11 mouse cellular contexts compared by ENCODE assay signal in the genomic region with DNA sequence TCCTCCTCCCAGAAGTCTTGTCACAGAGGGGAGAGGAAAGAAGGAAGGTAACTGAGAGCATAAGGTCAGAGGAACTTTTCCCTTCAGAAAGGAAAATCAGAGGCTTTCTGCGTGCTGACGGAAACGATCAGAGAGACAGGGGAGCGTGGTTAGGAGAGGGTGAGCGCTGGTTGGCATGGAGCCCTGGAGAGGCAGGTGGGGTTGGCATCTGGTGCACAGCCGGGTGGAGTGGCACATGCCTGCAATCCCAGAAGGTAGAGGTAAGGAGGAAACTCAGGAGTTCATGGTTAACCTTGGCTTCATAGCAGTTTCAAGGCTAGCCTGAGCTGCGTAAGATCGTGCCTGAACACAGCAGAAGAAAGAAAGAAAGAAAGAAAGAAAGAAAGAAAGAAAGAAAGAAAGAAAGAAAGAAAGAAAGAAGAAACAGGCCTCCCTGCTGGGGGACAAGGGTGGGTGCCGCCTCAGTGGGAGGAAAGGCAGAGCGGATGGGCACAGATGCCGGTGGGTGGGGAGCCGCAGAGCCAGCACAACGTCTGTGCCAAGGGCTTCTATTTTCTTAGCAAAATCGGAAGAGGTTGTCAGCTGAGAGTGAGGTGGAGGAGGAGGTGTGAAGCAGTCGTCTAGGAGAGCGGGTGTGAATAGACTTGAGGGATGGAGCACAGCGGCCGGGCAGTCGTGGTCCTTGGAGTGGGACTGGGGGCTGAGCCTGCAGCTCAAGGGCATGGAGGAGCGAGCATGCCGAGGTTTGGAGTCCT. TPM values are rescaled to one million over a fixed set of nuclear protein-coding genes. Genes with fewer than 3 reads are reported as not detected.
DNase-seq lines count a peak whose midpoint lies in the region; ATAC-seq and TF ChIP-seq lines count a peak whose summit lies in the region.
"Had no signal": no experiment of that assay in that cellular context is flagged by ENCODE, and none has a peak within 500 bp of the region (broad histone marks: within the 10 kb centered on the region; RNA-seq: fewer than 3 reads in every experiment).

No protein-coding gene starts in this region.

- 32% methylated on average over 21 of the region's 21 CpGs for WGBS in lung, adult 2 months

- TF ChIP-seq CTCF in lung, adult 2 months (IDR thresholded peaks at IDR 0.05; ENCODE audit: insufficient read depth, low read length), result no peak

- H3K4me3 ChIP-seq in lung, adult 2 months (replicated peaks; ENCODE audit: extremely low read depth, low read depth, low read length), result peak overlapping the region; percentile 4
- H3K4me3 ChIP-seq: hindbrain, embryonic 15.5 days; limb, embryonic 15.5 days; midbrain, embryonic 15.5 days had no signal

- TF ChIP-seq POLR2A in lung, adult 2 months (IDR thresholded peaks at IDR 0.05; ENCODE audit: borderline replicate concordance, extremely low read depth, low read depth, low read length), result no peak

- DNase-seq in lung, adult 2 months, result peak; percentile 33
- DNase-seq in lung, postnatal 4 days, result no peak
- DNase-seq in layer of hippocampus, adult 8-10 months (ENCODE audit: low spot score in 2 of 2), result peak; percentile 70 to 72
- peak; percentile 44 for DNase-seq in lung, postnatal 14 days
- DNase-seq in thymus, postnatal 36 days, result peak; percentile 59 to 79
- no peak for DNase-seq in spleen, adult 18-20 months

- peaks cover 7% of the 10 kb centered on the region for H3K4me1 ChIP-seq in lung, adult 2 months (ENCODE audit: control insufficient read depth, insufficient read depth, low read length)
- H3K4me1 ChIP-seq: hindbrain, embryonic 15.5 days; limb, embryonic 15.5 days; midbrain, embryonic 15.5 days had no signal

- no peak for ATAC-seq in activated CD4-positive, CD25-positive, alpha-beta regulatory T cell, adult 4 months
- no peak for ATAC-seq in monocyte, adult 5-6 weeks (replicated peaks; ENCODE audit: insufficient number of reproducible peaks, low FRiP score, low TSS enrichment, poor library complexity, severe bottlenecking)
- ATAC-seq: midbrain, embryonic 15.5 days had no signal

RNA-seq across cellular contexts. Expression of a gene that starts 41.0 kb away (rescaled TPM):
- 23.6 and 33.3 TPM in 2 replicates for polyA plus RNA-seq in lung, adult 2 months (2012; rRNA removed)
- 10 to 100 TPM; 50.6 to 54.2 (median 52.0) TPM for total RNA-seq in layer of hippocampus, adult 8-10 months (2022)
- polyA plus RNA-seq in activated CD4-positive, CD25-positive, alpha-beta regulatory T cell, adult 4 months (2017; shearing (Covaris generic)), result 10 to 100 TPM; 13.5 to 17.6 TPM
- 33.1 to 54.1 TPM (median 36.5 TPM) in 3 replicates for total RNA-seq in monocyte, adult 5-6 weeks (2017)

Comparison
In these comparisons a context has a peak if more than half of its experiments do, and no peak if none do; other contexts are left out.
1. DNase-seq: peak in lung, adult 2 months (single experiment), layer of hippocampus, adult 8-10 months (2 of 2), lung, postnatal 14 days (single experiment) and thymus, postnatal 36 days (2 of 2); none in lung, postnatal 4 days (0 of 2) and spleen, adult 18-20 months (0 of 2).